Mouse (Mus musculus) lung, postnatal 10 days (tissue): ENCODE measurements at regions not wholly inside any gene's neighbourhood (a gene's known extent, or its start where the extent isn't known, plus 50 kb on each side); places are given as distances from the start of the nearest gene placed in this dataset.

Experiments used
- DNase-seq: peaks from one replicate; pipeline ENCODE4 v3.0.0; 2021

DNA sequence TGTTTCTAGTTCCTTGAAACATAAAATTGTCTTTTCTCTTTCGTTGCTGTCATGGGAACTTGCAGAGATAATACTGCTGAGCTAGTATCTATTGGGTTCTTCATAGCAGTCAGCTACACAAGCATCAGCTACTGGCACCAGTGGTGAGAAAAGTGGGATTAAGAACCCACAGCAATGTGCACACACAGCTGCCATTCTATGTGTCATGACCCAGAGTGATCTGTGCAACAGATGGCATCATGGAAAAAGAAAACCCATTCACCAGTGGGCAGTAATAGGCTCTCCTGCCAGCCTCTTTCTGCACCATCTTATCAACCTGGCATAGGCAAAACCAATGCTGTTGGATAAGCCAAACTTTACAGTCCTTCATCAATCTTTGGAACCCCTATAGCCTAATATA is 428.1 kb downstream of the Trib2 start:
- DNase-seq: no peak

GRCm38 (mm10) chr12:15357808-15358207 is 458.9 kb downstream of the Trib2 start:
- no peak for DNase-seq

DNA sequence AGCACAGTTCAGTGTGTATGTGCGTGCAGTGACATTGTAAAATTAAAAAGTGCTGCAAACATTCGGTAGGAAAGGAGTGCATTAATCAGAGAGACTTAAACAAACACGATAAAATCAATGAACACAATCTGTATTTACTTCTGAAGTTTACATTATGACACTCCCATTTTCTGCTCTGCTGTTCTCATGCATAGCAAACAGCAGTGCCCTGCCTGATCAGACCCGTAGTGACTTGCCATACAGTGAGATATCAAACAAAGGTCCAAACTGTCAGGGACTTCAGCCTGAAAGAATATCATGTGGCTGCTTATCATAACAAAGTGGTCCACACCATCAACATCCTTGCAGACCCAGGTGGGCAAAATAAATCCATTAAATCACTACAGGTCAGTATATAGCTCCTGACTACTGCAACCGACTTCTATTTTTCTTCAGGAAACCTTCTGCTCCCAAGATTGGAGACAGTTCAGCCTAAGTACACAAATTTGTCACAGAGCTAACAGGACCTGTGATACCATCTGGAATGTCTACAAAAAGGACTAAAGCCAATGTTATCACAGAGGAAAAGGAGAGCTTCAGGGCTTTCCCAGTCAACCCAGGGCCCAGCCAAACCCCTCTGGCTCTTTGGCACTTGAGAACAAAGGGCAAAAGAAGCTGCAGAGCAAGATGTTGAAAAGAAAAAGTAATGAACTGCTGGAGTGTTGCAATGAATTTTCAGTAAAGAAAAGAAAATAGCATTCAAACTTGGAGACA is 495.8 kb downstream of the Trib2 start:
- no peak for DNase-seq

GRCm38 (mm10) chr12:15319647-15320046 is 497.1 kb downstream of the Trib2 start:
- no peak for DNase-seq

DNA sequence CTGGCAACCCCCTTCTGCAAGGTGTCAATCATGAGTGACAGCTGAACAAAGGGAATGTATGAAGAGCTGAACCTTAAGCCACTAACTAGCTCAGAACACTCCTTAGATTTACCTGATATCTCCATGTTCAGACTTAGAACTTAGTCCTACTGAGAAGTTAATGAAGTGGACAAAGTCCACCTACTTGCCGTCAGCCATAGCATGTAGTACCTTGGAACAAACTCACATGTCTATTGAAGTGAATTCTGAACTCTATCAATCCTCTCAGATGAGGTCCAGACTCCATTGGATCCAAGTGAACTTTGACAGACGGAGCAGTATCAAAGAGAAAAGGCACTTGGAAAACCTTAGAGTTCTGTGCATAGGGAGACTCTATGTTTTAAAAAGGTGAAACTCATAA is 521.8 kb downstream of the Trib2 start:
- no peak for DNase-seq

DNA sequence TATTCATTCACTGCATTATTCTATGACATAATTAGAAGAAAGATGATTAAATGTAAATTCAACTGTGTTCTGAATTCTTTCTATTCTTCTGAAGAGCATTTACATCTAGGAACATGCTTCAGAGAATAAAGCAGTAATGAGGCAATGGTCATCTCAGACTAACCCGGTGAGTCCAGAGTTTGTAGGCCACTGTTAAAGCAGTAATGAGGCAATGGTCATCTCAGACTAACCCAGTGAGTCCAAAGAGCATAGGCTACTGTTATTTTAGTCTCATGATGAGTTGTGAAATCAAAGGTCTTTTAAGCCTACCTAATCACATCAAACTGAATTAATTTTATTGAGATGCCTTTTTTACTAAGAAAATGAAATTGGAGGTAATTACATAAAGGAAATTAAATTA is 554.6 kb downstream of the Trib2 start:
- no peak for DNase-seq

- DNase-seq: no peak
Measured at GRCm38 (mm10) chr12:15261604-15262003, 555.1 kb downstream of the Trib2 start.

- no peak for DNase-seq
Measured at GRCm38 (mm10) chr12:15260907-15261415, 555.8 kb downstream of the Trib2 start.

DNA sequence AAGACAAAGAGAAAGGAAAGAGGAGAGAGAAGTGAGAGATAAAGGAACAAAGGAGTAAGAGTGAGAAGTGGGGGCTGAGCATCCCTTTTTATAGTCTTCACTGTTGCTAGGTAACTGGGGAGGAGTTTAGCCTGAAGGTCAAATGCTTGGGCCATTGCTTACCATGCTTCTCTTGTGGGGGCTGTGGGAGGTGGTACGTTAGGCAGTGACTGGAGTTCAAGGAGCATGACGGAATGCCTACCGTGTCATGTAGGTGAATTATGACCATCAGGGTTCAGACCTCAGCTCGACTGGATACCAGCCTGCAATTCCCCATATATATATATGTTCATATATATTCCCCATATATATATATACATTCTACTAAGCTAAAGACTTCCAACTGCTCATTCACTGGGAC is 571.8 kb downstream of the Trib2 start:
- no peak for DNase-seq

- DNase-seq: no peak
Measured at GRCm38 (mm10) chr12:15222497-15223170, 594.1 kb downstream of the Trib2 start.

DNA sequence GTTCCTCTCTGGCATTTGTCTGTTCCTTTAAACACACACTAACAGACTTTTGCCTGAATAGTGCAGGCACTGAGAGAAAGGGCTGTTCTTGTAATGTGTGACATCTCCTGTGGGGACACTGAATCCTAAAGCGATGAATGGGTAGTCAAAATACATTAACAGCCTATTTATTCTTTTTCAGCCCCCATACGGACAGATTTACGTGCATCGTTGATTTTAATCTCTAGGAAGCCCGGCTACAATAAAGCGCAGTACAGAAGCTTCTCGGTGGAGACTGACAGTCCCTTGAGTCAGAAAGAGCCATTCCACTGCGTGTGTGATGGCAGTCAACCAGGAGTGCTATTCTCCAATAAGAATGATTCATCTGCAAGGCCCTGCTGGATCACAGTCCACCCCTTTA is 598.2 kb downstream of the Trib2 start:
- no peak for DNase-seq

- no peak for DNase-seq
Measured at GRCm38 (mm10) chr12:15216180-15216579, 600.5 kb downstream of the Trib2 start.

DNA sequence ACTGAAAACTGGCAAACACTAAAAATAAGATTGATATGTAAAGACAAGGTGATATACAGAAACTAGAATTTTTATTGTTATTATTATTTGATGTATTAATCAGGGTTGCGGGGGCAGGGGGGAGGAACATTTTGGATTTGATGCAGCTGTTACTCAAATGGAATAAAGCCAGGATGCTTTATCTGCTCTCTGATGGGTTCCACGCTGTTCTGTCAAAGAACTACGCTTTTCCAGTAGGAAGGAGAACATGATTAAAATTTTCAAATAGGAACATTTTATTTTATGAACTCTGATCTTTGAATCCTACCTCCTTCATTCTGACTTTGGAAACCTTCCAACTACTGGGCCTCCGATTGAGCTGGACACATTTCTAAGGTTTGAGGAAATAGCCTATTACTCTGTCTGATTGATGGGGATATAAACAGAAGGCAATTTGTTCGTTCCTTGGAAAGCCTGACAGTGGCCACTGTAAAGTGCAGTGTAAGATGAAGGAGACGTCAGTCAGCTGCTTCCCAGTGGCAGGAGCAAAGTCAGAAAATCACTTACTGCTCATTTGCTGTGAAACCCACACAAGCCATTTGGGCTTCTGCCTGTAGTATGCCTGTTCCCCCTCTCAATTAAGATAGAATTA is 642.2 kb downstream of the Trib2 start:
- DNase-seq: no peak

DNA sequence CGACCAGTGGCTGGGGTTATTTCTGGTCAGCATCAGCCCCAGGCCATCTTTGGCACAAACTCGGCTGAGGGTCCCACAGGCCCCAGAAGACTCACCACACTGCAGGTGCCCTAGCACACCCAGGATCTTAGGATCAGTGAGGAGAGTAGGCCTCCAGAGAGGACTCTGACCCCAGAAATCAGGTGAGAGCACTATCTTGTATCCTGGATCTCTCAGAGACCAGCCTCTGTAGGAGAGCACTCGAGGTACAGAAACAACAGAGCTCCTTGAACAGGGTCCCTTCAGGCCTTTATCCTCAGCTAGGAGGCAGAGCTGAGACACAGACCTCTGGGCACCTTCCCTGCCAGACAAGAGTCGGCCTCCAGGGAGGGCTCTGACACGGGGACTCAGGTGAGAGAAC is 654.1 kb downstream of the Trib2 start:
- DNase-seq: no peak

- no peak for DNase-seq
Measured at GRCm38 (mm10) chr12:15161864-15162263, 654.9 kb downstream of the Trib2 start.

- no peak for DNase-seq
Measured at GRCm38 (mm10) chr12:15160478-15160998, 656.2 kb downstream of the Trib2 start.

GRCm38 (mm10) chr12:15146398-15146797 is 670.3 kb downstream of the Trib2 start:
- DNase-seq: no peak

GRCm38 (mm10) chr12:15137039-15137438 is 679.7 kb downstream of the Trib2 start:
- DNase-seq: no peak

- DNase-seq: no peak
Measured at GRCm38 (mm10) chr12:15124179-15124578, 692.5 kb downstream of the Trib2 start.

DNA sequence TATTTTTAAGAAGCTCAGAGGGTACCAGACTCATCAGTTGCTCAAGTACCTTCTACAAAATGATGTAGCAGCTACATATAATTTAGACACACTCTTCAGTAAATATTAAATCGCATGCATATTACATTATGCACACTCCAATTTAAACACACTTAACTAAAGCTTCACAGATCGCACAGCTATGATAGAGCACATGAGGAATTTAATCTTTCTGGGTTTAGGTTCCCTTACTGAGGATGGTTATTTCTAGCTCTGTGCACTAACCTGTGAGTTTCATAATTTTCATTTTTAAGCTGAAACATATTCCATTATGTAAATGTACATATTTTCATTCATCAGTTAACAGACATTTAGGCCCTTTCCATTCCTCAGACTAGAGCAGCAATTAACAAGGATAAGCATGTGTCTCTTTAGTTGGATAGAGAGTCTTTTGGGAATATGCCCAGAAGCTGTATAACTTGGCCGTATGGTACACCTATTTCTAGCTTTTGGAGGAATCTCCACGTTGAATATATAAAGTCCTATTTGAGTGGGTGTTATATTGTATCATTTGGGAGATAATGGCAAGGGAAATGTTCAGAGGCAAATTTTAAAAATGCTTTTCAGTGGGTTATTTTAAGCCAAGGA is 694.0 kb downstream of the Trib2 start:
- no peak for DNase-seq

GRCm38 (mm10) chr12:15115556-15115955 is 701.2 kb downstream of the Trib2 start:
- no peak for DNase-seq

DNA sequence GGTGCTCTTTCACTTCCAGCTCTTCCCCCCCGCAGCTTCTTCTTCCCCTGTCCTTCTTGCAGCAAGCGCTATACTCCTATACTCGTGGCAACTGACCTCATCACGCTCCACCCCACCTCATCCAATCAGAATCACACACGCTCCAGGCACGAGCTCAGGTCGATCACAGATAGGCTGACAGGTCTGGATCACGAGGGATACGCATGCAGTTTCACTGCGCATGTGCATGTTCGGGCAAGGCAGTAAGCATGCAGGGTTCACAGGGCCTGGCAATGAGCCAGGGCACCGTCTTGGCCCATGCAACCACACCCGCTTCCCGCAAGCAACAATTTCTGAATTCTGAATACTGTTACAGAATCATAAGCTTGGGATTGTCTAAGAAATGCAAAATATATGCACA is 701.9 kb downstream of the Trib2 start:
- DNase-seq: no peak

- no peak for DNase-seq
Measured at GRCm38 (mm10) chr12:15111049-15111448, 705.7 kb downstream of the Trib2 start.
